Mouse (Mus musculus): ENCODE results near the gene Dot1l. TPM values are rescaled to one million over a fixed set of nuclear protein-coding genes. Genes with fewer than 3 reads are reported as not detected.

The Dot1l gene
- total RNA-seq, 2 experiments from 2014 or later, result 53.2 to 64.6 TPM

DNA sequence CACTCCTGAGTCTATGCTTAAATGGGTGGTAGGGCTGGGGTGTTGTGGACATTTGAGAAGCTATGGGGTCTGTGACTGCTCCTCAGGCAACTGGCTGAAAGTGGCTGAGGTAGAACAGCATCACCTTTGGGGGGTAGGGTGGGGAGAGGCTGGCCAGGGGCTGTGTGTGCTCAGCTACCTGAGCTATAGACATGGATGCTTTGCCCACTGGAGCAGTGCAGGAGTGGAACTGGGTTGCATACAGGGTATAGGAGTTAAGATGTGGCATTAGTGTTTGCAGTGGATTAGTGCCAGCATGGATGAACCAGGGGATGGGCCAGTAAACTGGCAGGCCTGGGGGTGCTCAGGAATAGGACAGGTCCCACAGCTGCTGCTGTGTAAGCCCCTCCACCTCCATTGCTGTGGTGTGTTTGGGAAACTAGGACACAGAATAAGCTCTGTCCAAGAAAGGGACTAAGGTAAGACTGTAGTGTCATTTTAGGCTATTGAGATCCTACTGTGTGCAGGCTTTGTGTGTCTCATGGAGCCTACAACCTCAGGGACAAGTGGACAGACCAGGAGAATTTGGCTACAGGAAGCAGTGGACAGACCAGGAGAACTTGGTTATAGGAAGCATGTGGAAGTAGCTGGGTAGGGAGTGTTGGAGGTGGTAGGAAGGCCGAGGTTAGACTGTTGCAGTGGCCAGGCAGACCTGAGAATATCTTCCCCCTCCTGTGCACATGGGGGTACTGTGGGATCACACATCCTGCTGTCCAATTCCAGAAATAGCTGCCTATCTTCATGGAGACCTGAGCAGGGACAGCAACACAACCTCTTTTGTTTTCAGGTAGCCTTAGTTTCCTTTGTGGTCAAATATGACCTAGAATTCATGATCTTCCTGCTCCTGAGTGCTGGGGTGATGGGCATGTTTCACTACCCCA lies 74.6 kb downstream of the Dot1l start:
- DNase-seq, result no peak

DNA sequence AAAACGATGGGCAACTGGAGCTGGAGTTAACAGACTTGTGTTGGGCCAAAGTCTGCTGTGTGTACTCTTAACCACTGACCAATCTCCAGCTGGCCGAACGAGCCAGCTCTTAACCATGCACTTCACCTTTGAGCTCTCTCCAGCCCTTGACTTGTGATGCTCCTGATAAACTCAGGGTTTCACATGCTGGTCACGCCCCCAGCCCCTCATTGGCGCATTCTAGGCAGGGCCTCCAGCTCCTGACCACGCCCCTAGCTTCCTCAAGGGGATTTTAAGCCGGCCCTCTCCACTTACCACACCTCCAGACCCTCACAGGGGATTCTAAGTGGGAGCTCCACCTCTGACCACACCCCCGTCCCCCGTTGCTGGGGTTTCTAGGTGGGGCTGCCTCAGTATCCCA lies 76.1 kb downstream of the Dot1l start:
- DNase-seq, result peak; percentile 80 to 82

DNA sequence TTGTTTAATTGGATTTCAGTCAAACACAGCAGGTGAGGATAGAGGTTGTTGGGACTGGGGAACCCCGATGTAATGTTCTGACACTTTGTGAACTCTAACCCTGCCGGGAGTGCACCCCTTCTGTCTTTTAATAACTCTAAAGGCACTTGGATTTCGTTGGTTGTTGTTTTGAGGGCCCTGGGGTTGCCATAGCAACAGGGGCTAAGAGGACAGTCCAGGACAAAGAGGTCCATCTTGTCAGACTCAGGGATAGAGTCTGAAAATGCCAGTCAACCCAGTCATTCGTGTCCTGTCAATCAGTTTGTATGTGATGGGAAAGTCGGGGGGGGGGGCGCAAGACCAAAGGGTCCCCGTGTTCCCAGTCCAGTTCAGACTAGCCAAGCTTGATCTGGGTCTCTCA lies 77.8 kb downstream of the Dot1l start:
- DNase-seq, result no peak

DNA sequence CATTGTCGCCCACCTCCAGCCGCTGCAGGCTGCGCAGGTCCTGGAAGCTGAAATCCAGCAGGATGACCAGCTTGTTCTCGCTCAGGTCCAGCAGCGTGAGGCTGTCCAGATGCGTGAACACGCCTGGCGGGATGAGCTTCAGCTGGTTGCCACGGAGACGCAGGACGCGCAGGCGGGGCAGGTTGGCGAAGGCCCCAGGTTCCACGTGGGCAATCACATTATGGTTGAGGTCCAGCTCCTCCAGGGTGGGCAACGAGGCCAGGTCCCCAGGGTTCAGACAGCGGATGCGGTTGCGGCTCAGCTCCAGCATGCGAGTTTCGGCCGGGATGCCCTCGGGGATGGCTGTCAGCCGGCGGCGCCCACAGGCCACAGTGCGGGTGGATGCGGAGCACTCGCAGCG lies 80.6 kb downstream of the Dot1l start:
- no peak for DNase-seq

DNA sequence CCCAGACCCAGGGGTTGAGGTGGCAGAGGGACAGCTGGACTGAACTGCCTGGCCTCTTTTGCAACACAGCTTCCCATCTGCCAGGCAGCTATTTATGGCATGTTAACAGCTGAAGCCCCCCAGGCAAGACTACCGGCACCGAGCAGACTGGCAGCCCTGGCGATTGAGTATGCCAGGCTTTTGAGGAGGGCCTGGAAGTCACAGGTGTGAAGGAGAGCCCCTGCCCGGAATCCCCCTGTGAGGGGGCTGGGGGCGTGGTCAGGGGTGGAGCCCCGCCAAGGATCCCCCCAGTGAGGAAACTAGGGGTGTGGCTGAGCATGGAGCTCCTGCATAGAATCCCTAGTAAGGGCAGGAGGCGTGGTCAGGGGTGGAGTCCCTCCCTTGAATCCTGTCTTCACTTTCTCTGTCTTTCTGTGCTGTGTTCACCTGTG lies 82.0 kb downstream of the Dot1l start:
- no peak for DNase-seq

DNA sequence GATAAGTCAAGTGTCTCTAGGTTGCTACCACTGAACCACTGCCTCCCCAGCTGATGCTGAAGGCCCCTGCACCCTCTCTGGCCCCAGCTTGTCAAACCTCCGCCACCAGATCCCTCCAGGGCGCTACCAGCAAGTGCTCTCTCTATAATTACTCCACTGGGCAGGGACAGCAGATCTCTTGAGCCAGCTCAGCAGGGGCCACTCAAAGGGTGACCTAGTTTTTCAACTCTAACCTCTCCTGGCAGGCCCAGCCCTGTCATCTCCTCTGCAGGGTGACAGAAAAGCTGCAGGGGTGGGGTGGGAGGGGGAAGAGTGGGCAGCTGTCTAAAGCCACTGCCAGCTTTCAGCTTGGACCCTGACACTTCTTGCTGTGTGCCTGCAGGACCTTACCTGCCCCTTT lies 82.8 kb downstream of the Dot1l start:
- peak; percentile 53 to 61 for DNase-seq

DNA sequence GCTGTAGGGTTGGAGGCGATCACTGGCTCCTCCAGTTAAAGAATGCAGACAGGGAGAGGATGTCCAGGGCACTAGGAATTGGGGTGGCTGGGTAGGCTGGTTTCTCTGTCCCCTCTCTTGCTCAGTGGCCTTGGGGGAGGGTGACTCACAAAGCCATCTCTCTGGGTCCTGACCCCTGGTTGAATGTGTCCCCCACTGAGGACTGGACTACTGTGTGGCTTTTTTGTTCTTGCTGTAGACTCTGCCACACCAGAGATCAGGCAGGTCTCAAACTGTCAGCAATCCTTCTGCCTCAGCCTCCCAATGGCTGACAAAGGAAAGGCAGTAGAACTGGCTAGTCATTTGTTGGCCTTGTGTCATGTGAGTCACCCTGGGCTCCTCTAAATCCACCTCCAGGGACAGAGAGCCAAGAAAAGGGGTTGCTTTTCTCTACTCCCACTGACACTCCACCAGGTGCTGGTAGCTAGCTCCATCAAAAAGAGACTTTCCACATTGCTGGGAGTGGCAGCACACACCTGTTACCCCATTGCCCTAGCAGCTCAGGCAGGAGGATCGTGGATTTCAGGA lies 83.4 kb downstream of the Dot1l start:
- peak; percentile 68 for DNase-seq

DNA sequence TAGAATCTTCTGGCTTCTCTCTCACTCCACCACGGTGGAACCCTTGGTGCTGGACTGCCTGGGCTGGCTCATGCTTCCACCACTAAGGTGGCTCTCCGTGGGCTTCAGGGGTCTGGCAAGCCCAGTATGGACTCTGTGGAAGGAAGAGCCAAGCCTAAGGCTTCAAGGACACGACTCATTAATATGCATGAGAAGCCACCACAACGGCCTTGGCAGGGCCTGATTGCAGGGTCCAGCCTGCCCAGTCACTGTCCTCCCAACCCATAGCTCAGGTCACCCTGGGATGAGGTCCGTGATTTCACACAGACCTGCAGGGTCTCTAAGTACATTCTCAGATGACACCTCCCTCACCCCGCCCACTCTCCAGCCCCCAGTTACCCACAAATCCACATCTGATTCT lies 84.8 kb downstream of the Dot1l start:
- peak; percentile 32 to 46 for DNase-seq

DNA sequence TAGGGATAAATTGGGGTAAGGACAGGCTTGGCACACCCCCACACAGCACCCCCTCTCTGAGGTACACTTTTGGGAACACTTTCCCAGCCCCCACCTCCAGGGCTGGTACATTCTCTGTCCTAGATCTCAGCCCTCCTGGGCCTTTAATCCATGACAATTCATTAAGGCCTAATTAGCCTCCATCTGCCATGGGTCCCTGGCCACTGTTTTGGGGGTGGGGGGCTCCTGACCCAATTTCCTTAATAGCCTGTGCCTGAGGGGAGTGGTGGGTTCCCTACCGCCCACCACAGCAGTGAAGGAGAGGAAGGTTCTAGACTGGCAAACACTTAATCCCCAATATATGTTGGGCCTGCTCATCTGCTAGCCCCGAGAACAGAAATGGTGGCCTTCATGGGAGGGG lies 86.7 kb downstream of the Dot1l start:
- DNase-seq, result no peak

DNA sequence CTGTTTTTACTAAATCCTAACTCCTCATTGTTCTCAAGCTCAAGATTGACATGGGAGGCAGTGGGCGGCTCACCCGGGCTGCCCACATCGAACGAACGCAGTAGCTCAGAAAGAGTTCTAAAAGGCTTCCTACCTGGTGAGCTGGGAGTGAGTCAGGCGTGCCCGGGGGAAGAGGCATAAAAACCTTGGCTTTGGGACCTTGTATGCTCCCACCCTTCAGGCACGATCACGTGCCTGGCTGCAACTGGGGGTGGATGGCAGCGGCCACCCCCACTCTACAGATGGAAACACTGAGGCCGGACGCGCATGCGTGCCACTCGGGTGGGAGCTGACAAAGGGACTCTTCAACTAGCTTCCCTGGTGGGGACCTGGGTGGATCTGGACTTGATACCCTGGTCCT lies 87.3 kb downstream of the Dot1l start:
- no peak for DNase-seq

DNA sequence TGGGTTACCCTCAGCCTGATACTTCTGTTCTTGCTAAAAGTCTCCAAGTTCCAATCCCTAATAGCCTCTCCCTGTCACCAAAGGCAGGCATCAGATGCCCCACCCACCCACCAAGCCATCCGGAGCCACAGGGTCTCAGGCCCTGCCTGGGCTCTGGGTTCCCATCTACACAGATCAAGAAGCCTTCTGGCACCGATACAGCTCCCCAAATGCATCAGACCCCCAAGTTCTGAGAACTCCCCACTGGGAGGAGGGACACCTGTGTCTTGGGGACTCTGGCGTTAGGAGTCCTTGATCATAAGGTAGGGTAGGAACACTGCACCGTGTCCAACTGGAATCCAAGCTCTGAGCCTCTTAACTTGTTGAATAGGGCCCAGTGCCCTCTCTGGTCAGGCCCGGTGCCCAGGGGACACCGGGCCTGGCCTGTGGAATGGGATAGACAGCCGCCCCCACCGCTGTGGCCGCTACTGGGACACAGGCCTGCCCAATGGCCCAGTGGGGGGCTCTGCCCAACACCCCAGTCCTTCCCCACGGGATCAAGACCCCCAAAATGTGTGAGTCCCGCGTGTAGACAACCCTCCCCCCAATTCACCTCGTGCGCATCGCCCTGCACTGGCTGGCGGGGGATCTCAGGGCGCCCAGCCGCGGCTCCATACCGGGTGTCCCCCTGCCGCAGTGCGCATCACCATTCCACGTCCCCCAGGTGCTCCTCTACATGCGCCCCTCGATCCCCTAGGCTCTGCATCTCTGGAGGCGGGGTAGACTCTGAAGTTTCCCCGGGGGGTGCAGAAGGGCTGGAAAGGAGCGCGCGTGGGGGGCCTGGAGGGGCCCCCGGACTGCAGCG lies 88.3 kb downstream of the Dot1l start:
- no peak for DNase-seq

DNA sequence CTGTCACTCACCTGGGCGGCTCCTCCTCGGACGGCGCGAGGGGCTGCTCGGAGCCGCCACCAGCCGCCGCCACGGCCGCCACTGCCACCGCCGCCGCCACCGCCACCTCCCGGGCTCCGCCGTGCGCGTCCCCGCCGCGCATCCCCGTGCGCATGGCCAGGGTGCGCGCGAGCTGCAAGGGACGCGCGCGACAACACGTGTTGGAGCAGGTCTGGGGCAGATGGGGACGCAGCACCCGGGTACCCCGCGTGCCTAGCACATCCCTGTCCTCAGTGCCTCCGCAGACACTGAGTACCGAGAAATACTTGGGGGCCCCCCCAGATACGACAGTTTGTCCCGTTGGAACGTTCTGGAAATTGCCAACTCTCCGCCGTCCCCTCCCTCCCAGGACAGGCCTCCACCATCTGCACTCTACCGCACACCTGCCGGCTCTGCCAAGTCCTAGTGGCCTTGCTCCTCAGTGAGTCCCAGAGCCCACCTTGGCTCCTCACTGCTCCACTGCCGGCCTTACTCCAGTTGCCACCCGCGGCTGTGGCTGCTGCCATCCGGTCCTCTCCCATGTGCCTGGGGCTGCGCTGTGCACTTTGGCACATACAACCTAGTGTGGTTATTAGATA lies 89.0 kb downstream of the Dot1l start, which contains the start of gene Lingo3:
Lingo3 (minus strand) TSS at position 109 of the 617 bp plus-strand sequence.
- peak; percentile 55 to 74 for DNase-seq

Small RNA genes lying within 50 kb of the gene (microRNA-seq; reads per million reads assigned to microRNA genes)
- 2.0 reads per million for gene Mir1982

Other genes starting within 250 kb of the Dot1l start
- 1 to 10 TPM in 1 of 2 experiments, under 1 TPM in 1; 0.43 to 1.1 TPM for gene Atp8b3, start 216.1 kb upstream of the Dot1l start, total RNA-seq (2021)
- gene Rexo1, start 193.6 kb upstream of the Dot1l start, total RNA-seq (2021), result 10 to 100 TPM; 28.3 to 42.9 TPM
- gene Klf16, start 177.9 kb upstream of the Dot1l start, total RNA-seq (2021), result 10 to 100 TPM; 13.6 to 14.1 TPM
- gene Abhd17a, start 164.9 kb upstream of the Dot1l start, total RNA-seq (2021), result 100 to 1,000 TPM; 103 to 107 TPM
- gene Scamp4, start 152.3 kb upstream of the Dot1l start, total RNA-seq (2021), result 10 to 100 TPM; 64.3 to 64.6 TPM
- 1 to 10 TPM; 2.7 to 6.1 TPM for gene Adat3, start 152.3 kb upstream of the Dot1l start, total RNA-seq (2021)
- gene Gm49322, start 149.2 kb upstream of the Dot1l start, total RNA-seq (2021), result 1 to 10 TPM; 1.6 to 2.6 TPM
- 100 to 1,000 TPM; 129 to 135 TPM for gene Csnk1g2, start 132.4 kb upstream of the Dot1l start, total RNA-seq (2021)
- gene Btbd2, start 98.1 kb upstream of the Dot1l start, total RNA-seq (2021), result 10 to 100 TPM; 61.7 to 71.2 TPM
- gene Mknk2, start 77.1 kb upstream of the Dot1l start, total RNA-seq (2021), result 100 to 1,000 TPM; 178 to 198 TPM
- 10 to 100 TPM; 19.4 to 20.1 TPM for gene Mob3a, start 53.2 kb upstream of the Dot1l start, total RNA-seq (2021)
- gene Izumo4, start 53.0 kb upstream of the Dot1l start, total RNA-seq (2021), result 10 to 100 TPM in 1 of 2 experiments, 1 to 10 TPM in 1; 9.9 to 16.6 TPM
- gene Ap3d1, start 12.9 kb upstream of the Dot1l start, total RNA-seq (2021), result 10 to 100 TPM; 80.3 to 99.6 TPM
- 10 to 100 TPM; 51.4 to 55.6 TPM for gene Sf3a2, start 43.0 kb downstream of the Dot1l start, total RNA-seq (2021)
- gene Plekhj1, start 43.4 kb downstream of the Dot1l start, total RNA-seq (2021), result 10 to 100 TPM; 84.6 to 86.8 TPM
- under 1 TPM; 0.40 to 0.83 TPM for gene Amh, start 50.0 kb downstream of the Dot1l start, total RNA-seq (2021)
- gene Jsrp1, start 58.3 kb downstream of the Dot1l start, total RNA-seq (2021), result 1 to 10 TPM; 4.7 to 7.2 TPM
- gene Oaz1, start 71.5 kb downstream of the Dot1l start, total RNA-seq (2021), result 1,000 to 10,000 TPM in 1 of 2 experiments, 100 to 1,000 TPM in 1; 923 to 1,039 TPM
- 1 to 10 TPM; 5.8 TPM for gene Lingo3, start 88.8 kb downstream of the Dot1l start, total RNA-seq (2021)
- 10 to 100 TPM; 26.6 to 36.8 TPM for gene Lsm7, start 100.0 kb downstream of the Dot1l start, total RNA-seq (2021)
- gene Sppl2b, start 100.1 kb downstream of the Dot1l start, total RNA-seq (2021), result 10 to 100 TPM; 28.1 to 30.3 TPM
- not detected for gene Tmprss9, start 116.6 kb downstream of the Dot1l start, total RNA-seq (2021)
- gene Timm13, start 145.8 kb downstream of the Dot1l start, total RNA-seq (2021), result 100 to 1,000 TPM; 202 to 239 TPM
- gene Lmnb2, start 163.0 kb downstream of the Dot1l start, total RNA-seq (2021), result 10 to 100 TPM; 11.2 to 17.2 TPM
- gene Gadd45b, start 174.9 kb downstream of the Dot1l start, total RNA-seq (2021), result 100 to 1,000 TPM in 1 of 2 experiments, 10 to 100 TPM in 1; 81.7 to 149 TPM